Mouse (Mus musculus) MEL (cell line): ENCODE data around the gene Mmp2.

Experiments
- CTCF ChIP-seq, 3 experiments: IDR thresholded peaks in 2 of 3; conservative IDR thresholded peaks in 1 of 3; 2 replicates each; pipeline ENCODE4 v1.5.1; 2011 to 2012; ENCODE audit warnings: low read length in 3 of 3, low read depth in 2 of 3, mild to moderate bottlenecking in 2 of 3, improper control_type of control experiment in 1 of 3, inconsistent platforms in 1 of 3, mixed read lengths in 1 of 3, moderate library complexity in 1 of 3; ENCODE audit not compliant: control insufficient read depth in 1 of 3, insufficient read depth in 1 of 3, poor library complexity in 1 of 3, severe bottlenecking in 1 of 3
- EP300 ChIP-seq, 2 experiments: IDR thresholded peaks; 2 replicates each; pipeline ENCODE4 v1.6.1; 2011; ENCODE audit warnings: improper control_type of control experiment in 2 of 2, low read length in 2 of 2, low read depth in 1 of 2, mild to moderate bottlenecking in 1 of 2
- GABPA ChIP-seq: IDR thresholded peaks from 2 replicates; pipeline ENCODE4 v1.6.1; 2012; ENCODE audit warnings: low read depth, mild to moderate bottlenecking, inconsistent platforms, low read length, improper control_type of control experiment, moderate library complexity
- MAFK ChIP-seq: IDR thresholded peaks from 2 replicates; pipeline ENCODE4 v1.6.1; 2011; ENCODE audit warnings: low read depth, mild to moderate bottlenecking, low read length, improper control_type of control experiment, borderline replicate concordance
- POLR2A ChIP-seq, 2 experiments: IDR thresholded peaks; 2 replicates each; pipeline ENCODE4 v1.6.1; 2011 to 2012; ENCODE audit warnings: low read length in 2 of 2, mild to moderate bottlenecking in 2 of 2, control low read depth in 1 of 2, improper control_type of control experiment in 1 of 2, low read depth in 1 of 2, moderate library complexity in 1 of 2; ENCODE audit not compliant: control insufficient read depth in 1 of 2, insufficient read depth in 1 of 2, poor library complexity in 1 of 2
- RAD21 ChIP-seq: IDR thresholded peaks from 2 replicates; pipeline ENCODE4 v1.6.1; 2011; ENCODE audit warnings: mild to moderate bottlenecking, low read depth, low read length, improper control_type of control experiment
- TAL1 ChIP-seq: IDR thresholded peaks from 2 replicates; pipeline ENCODE4 v1.6.1; 2012; ENCODE audit warnings: mild to moderate bottlenecking, inconsistent platforms, low read length, moderate library complexity, mixed read lengths
- USF2 ChIP-seq, 2 experiments: IDR thresholded peaks; 2 replicates each; pipeline ENCODE4 v1.6.1; 2011 to 2012; ENCODE audit warnings: improper control_type of control experiment in 2 of 2, low read length in 2 of 2, borderline replicate concordance in 1 of 2, inconsistent platforms in 1 of 2, low read depth in 1 of 2, mild to moderate bottlenecking in 1 of 2; ENCODE audit not compliant: insufficient read depth in 1 of 2
- ZNF384 ChIP-seq: IDR thresholded peaks from 2 replicates; pipeline ENCODE4 v1.6.1; 2012; ENCODE audit warnings: low read depth, mild to moderate bottlenecking, inconsistent platforms, low read length, improper control_type of control experiment

DNA sequence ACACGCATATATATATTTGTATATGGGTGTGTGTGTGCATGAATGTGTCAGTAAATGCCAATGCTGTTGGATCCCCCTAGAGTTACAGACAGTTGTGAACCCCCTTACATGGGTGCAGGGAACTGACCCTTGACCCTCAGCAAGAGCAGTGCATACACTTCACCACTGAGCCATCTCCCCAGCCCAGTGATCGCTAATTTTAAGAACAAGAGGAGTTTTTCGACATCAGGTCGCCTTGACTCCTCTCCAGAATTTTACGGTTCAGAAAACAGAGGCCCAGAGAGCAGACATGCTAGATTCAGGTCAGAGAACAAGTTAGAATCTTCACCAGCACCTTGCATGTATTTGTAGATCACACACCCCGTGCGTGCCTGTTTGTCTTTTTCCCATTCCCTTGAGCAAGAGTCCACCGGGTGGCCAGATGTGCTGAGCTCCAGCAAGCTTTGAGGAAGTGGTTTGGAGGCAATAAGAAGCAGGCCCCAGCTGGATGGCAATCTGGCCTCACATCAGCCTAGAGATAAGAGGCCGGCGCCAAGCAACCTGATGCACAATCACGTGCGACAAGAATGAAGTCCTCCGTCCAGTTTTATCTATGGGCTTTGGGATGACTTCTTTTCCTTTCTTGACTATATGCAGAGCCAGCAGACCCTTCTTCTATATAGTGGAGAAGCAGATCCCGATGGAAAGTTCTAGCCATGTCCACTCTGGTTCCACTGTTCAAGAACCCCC is 33.1 kb upstream of the Mmp2 start:
- no peak for TF ChIP-seq USF2 (IDR thresholded peaks at IDR 0.05; ENCODE audit: borderline replicate concordance in 1 of 2, insufficient read depth in 1 of 2, low read depth in 1 of 2, low read length in 2 of 2)
- no peak for TF ChIP-seq CTCF (IDR thresholded peaks at IDR 0.05 in 2 of 3, conservative IDR thresholded peaks at IDR 0.05 in 1 of 3; ENCODE audit: control insufficient read depth in 1 of 3, insufficient read depth in 1 of 3, low read depth in 2 of 3, low read length in 3 of 3, poor library complexity in 1 of 3, severe bottlenecking in 1 of 3)
- TF ChIP-seq TAL1 = no peak
- no peak for TF ChIP-seq POLR2A (IDR thresholded peaks at IDR 0.05; ENCODE audit: control insufficient read depth in 1 of 2, insufficient read depth in 1 of 2, low read depth in 1 of 2, low read length in 2 of 2, poor library complexity in 1 of 2)
- TF ChIP-seq EP300 (IDR thresholded peaks at IDR 0.05; ENCODE audit: low read depth in 1 of 2, low read length in 2 of 2) = no peak
- no peak for TF ChIP-seq RAD21
- TF ChIP-seq ZNF384 = no peak
- TF ChIP-seq MAFK = no peak
- TF ChIP-seq GABPA = no peak
